Mouse (Mus musculus): ENCODE measurements around the gene Vmn2r87.

- TF ChIP-seq CHD2 (IDR thresholded peaks at IDR 0.05; ENCODE audit: low read depth, low read length) = no peak
- TF ChIP-seq ZC3H11A (IDR thresholded peaks at IDR 0.05; ENCODE audit: borderline replicate concordance, low read depth, low read length) = no peak
- TF ChIP-seq HCFC1 (IDR thresholded peaks at IDR 0.05; ENCODE audit: borderline replicate concordance, insufficient read depth, low read length) = no peak
- TF ChIP-seq ZNF384 (IDR thresholded peaks at IDR 0.05; ENCODE audit: low read depth, low read length) = no peak
- no peak for TF ChIP-seq MAFK (IDR thresholded peaks at IDR 0.05; ENCODE audit: insufficient read depth, low read depth, low read length)
Observed at GRCm38 (mm10) chr10:130527926-130528325, 30.7 kb upstream of the Vmn2r87 start.

Data from ES-E14 (cell line).